In genomic region chr6:122718224-122718623, GRCm38 (mm10) we compare ENCODE assay signal across 6 mouse cellular contexts. TPM values are rescaled to one million over a fixed set of nuclear protein-coding genes. Genes with fewer than 3 reads are reported as not detected.
"Had no signal": no experiment of that assay in that cellular context is flagged by ENCODE, and none has a peak within 500 bp of the region (broad histone marks: within the 10 kb centered on the region; RNA-seq: fewer than 3 reads in every experiment).

No protein-coding gene starts in this region.

RNA-seq across cellular contexts. Expression of gene Nanog, which starts 10.9 kb away (rescaled TPM):
- total RNA-seq: megakaryocyte progenitor cell, adult 5-6 weeks; monocyte, adult 5-6 weeks; neutrophil, adult 5-6 weeks had no signal
- polyA plus RNA-seq: liver, postnatal 0 days; macrophage; spleen, adult 2 months had no signal
